Mouse (Mus musculus) A20 (cell line): Measurements from ENCODE around the gene Cebpz.
A peak's percentile ranks its signal among the peaks of the same experiment; 100 is the strongest.

Experiments used
- DNase-seq: peaks from one replicate; pipeline ENCODE4 v3.0.0-alpha.2; 2011; ENCODE audit warnings: low read depth, low spot score

Cebpz gene

GRCm38 (mm10) chr17:78936466-78937228 is at the start of gene Cebpz, which contains the start of gene Ndufaf7:
TSS of gene Cebpz (minus strand) at chr17:78937066.
TSS of gene Ndufaf7 (plus strand) at chr17:78937136.
- peak; percentile 98 for DNase-seq

DNA sequence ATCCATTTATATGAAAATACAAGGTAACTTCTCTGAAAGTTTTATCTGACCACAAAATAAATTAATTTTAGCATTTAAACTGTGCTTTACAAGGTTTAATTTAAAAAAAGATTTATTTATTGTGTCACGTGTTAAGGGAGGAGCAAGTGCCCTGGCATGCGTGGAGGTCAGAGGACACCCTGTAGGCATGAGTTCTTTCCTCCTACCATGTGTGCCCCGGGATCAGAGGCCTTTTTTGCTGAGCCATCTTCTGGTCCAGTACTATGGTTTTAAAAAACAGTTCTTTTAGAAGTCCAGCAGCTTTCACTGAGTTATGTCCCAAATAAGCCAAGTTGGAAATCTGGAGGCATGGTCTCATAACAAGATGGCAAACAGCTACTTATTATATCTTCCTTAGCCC is 46.9 kb upstream of the Cebpz start:
- no peak for DNase-seq

GRCm38 (mm10) chr17:78983166-78983565 is 46.3 kb upstream of the Cebpz start:
- DNase-seq, result no peak

- no peak for DNase-seq
Measured at GRCm38 (mm10) chr17:78968500-78968899, 31.6 kb upstream of the Cebpz start.

DNA sequence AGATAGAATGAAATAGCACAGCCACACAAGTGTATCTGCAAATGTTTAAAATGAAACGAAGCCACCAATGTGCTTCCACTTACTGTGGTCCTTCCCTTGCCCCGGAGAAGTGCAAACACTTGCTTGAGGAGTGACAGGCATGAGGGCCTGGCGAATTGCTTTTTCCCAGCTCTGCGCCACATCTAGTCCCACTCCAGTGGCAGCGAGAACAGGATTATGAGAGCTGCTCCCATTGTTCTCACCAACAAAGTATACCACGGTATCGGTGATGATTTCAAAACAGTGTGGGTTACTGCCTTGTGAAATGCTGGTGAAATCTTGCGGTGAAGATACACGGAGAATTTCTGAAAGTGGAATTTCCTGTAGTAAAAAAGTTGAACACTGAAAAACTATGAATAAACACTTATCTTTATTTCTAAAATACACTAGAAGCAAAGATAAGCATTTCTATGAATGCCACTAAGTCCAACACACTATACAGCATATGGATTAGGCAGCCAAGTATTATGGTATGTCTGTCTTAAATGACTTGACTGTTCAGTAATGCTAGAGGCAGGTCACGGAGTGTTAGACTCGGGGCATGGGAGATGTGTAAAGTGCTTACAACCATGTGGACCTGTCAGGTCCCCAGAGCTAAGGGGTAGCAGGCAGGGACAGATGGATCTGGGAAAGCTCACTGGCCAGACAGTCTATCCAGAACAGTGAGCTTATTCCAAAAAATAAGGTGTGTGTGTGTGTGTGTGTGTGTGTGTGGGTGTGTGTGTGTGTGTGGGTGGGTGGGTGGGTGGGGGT is 29.4 kb upstream of the Cebpz start:
- no peak for DNase-seq

- DNase-seq, result no peak
Measured at GRCm38 (mm10) chr17:78964387-78964786, 27.5 kb upstream of the Cebpz start.

GRCm38 (mm10) chr17:78959473-78959872 is 22.6 kb upstream of the Cebpz start:
- DNase-seq, result no peak

DNA sequence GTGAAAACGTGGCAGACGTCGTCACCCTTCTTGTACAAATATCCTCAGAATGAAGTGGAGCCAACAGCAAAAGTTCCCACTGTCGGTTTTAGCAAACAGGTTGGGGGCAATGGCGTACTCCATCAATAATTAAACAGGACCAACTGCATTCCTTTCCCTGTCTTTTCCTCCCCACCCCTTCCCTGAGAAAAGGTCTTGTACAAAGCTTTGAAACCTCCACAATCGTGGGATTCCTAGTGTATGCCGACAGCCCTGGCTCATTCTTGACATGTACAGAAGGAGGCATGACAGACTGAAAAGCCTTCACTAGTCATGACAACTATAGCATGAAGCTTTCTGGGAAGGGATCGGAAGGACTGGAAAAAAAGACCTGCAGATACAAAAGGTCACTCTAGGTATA is 16.4 kb upstream of the Cebpz start:
- DNase-seq, result no peak

GRCm38 (mm10) chr17:78952070-78952469 is 15.2 kb upstream of the Cebpz start:
- DNase-seq, result no peak

GRCm38 (mm10) chr17:78951225-78951624 is 14.4 kb upstream of the Cebpz start:
- no peak for DNase-seq

GRCm38 (mm10) chr17:78942579-78942978 is 5.7 kb upstream of the Cebpz start:
- DNase-seq, result no peak

DNA sequence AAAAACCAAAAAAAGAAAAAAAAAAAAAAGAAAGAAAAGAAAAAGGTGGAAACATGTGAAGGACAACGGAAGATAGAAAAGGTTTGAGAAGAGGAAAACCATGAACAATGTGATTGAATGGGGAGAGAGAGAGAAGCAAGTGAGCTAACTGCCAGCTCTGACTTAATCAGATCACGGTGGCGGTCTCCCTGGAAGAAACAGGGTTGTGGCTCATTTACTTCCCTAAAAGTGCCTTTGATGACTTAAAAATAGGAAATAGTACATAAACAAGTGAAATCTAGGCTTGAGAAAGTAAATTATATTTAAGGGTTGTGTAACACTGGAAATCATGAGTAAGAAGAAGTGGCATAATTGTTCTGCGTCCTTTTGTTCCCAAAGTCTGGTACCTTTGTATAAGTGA is 2.1 kb upstream of the Cebpz start:
- no peak for DNase-seq

DNA sequence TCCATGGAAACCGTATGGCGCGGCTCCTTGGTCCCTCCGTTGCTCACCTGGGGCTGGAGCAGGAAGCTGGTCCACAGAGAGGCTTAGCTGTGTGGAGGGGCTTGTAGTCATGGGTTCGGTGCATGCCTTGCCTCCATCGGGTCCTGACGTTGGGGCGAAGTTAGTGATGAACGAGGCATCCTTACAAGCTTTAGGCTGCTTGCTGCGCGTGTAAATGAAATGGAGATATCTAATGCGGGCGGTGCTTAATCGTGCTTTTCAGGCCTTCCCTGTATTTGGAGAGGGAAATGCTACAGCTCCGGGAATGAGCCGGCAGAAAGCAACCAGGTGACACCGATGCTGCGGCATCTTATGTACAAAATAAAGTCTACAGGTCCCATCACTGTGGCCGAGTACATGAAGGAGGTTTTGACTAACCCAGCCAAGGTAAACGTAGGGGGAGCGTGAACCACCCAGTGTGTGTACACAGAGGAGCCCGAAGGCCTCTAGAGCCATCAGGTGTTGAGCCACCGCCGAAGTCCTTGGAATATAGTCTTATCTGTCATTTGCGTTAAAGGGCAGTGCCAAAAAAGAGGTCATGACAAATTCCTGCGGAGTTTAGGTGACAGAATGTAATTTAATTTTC is 475 bp upstream of the Cebpz start:
- no peak for DNase-seq

DNA sequence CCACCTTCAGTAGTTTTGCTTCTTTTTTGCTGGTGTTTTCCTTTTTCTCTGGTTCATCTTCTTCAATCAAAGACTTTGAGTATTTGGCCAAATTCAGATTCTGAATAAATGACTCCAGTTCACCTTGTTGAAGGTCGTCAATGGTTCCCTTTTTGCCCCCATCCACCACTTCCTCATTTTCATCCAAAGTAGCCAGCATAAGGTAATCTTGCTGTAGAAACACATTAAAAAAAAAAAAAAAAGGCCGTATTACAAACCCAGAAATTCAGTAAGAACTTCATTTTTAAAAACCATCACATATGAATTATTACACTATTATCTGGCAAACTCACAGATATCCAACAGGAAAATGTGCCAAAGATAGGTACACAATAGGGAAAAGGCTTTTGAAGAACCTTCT is 1.0 kb downstream of the Cebpz start:
- DNase-seq, result peak; percentile 52

- DNase-seq, result no peak
Measured at GRCm38 (mm10) chr17:78917696-78918095, 19.2 kb downstream of the Cebpz start.

DNA sequence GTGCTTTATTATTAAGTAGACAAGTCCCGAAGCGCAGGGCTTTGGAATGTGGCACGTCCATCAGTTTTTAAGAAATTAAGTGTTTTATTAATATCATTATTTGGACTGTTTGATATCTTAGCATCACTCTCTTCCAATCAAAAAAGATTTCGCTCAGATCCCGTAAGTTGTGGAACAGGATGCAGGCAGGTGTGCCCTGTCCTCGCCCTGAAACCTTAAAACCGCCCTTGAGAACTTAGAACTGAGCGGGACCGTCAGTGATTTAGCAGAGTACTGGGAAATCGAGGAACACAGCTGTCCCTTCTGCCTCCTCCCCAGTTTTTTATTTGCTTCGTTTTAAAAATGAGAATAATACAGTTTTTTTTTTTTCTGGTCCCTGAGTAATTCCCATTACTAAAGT is 20.0 kb downstream of the Cebpz start:
- DNase-seq, result no peak

- peak; percentile 92 for DNase-seq
Measured at GRCm38 (mm10) chr17:78916369-78916813, 20.5 kb downstream of the Cebpz start, which contains the start of gene Cebpzos. TSS of gene Cebpzos (plus strand) at chr17:78916500.

DNA sequence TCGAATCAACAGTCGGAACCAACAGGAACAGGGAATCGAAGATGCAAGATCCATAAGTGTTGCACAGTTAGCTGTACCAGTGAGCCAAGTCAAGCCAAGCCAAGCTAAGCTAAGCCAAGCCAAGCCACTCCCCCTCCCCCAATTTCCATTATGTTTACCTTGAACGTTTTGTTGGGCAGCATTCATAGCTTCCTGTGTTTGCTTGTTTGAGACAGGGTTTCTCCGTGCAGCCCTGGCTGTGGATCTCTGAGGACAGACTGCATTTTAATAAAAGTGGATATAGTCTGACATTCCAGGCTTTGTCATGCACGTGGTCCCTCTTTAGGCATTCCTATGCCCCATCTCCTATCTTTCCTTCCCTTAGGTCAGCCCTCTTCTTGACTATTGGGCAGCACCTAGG is 21.1 kb downstream of the Cebpz start:
- DNase-seq, result peak; percentile 19

GRCm38 (mm10) chr17:78913921-78914320 is 22.9 kb downstream of the Cebpz start:
- DNase-seq, result no peak

DNA sequence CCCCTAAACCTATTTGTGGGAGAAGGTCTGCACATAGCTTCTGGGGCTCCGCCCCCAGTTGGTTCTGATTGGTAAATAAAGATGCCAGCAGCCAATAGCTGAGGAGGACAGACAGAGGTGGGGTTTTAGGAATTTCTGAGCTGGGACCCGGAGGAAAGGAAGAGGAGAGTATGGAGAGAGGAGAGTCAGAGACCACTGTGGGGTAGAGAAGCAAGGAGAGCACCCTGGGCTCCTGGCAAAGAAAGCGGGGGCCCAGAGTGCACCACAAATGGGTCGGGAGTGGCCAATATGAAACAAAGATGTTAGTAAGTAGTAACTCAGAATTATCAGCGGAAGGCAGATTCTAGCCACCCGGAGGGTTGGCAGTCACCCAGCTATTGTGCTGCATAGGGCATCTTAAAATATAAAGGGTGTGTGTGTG is 24.0 kb downstream of the Cebpz start:
- no peak for DNase-seq

DNA sequence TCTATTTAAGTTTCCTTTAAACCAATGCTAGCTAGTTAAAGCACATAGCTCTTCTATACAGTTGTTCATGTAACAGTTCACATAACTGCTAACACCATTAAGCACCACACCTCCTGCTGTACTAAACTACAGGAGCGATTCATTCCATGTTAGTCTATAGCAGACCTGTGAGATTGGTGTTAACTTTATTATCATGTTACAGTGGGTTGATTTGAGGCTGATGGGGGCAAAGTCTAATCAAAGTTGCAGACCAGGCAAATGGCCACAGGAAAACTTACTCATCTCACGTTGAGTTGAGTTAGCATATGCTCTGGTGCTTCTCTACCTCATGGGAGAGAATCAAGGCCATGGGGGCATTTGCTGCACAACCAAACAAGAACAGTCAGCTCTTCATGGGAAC is 27.5 kb downstream of the Cebpz start:
- no peak for DNase-seq

DNA sequence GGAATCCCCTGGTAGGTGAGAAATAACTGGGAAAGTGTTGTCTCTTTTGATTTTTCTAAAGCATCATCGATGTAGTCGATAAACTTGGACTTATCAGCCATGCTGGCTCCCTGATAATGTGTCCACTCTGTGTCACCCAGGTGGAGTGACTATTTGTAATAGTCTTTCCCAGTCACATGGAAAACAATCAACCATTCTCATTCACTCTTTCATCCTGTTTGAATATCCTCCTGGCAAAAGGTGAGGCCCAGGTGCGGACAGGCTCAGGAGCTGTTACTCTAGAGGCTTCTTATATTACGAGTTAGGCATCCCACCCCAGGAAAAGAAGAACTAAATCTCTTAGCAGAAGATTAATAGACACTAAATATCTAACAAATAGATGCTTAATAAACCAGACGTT is 30.0 kb downstream of the Cebpz start, which contains the start of gene Sult6b1:
Gene Sult6b1, minus strand, starts transcription at position 101 of the 400 bp plus-strand sequence.
- DNase-seq, result no peak
